In the genomic region with DNA sequence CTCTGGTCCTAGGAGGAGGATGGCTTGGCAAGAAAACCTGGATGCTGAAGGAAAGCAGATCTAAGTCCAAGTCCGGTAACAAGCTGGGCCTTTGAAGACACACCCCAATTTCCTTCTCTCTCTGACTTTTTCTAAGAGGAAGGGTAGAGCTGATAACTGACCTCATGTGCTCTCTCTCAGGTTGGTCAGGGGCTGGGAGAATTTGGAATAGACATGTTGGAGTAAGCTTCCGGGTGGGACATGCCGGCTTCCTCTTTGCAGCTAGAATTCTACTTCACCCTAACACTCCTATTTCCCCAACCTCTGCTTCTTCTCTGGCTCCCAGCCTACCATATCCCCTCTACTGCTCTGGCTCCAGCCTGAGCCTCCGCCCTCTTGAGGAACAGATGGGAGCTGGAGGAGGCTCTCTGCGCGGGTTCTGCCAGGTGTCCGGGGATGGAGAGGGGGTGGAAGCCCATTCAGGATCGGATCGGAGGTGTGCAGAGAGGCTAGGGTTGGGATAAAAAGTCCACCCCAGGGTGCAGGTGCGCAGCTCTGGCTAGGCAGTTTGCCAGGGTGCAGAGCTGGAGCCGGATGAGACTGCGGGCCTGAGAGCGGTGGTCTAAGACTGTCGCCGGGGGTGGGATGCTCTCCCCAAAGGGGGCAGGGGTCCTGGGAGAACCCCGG, we compare ENCODE assay signal across 8 mouse cellular contexts. TPM values are rescaled to one million over a fixed set of nuclear protein-coding genes. Genes with fewer than 3 reads are reported as not detected.
DNase-seq lines count a peak whose midpoint lies in the region; ATAC-seq and TF ChIP-seq lines count a peak whose summit lies in the region.

No protein-coding gene starts in this region.

- TF ChIP-seq POLR2A in myocyte (IDR thresholded peaks at IDR 0.05; ENCODE audit: insufficient read length, low read depth), result no peak

- no peaks in the 10 kb centered on the region for H3K9me3 ChIP-seq in forebrain, embryonic 16.5 days (ENCODE audit: control insufficient read depth, low read length)

- peak overlapping the region; percentile 80 for H3K4me3 ChIP-seq in forebrain, embryonic 16.5 days (replicated peaks; ENCODE audit: low read length)
- H3K4me3 ChIP-seq in myocyte, result peak overlapping the region; percentile 68

- no peaks in the 10 kb centered on the region for H3K27me3 ChIP-seq in forebrain, embryonic 16.5 days (replicated peaks; ENCODE audit: control insufficient read depth, insufficient read depth, low read length)
- no peaks in the 10 kb centered on the region for H3K27me3 ChIP-seq in myocyte (ENCODE audit: control insufficient read depth, insufficient read depth, insufficient read length)

- ATAC-seq in forebrain, embryonic 16.5 days, result peak; percentile 77

- DNase-seq in ovary, postnatal 14 days (ENCODE audit: low spot score), result peak; percentile 37
- no peak for DNase-seq in ovary, adult 18-20 months (ENCODE audit: low spot score)
- peak; percentile 79 for DNase-seq in cerebellum, adult 11-12 months
- peak; percentile 33 for DNase-seq in kidney, adult 9 months
- DNase-seq in liver, result peak; percentile 39
- DNase-seq in natural killer cell, adult 2 months (ENCODE audit: low spot score in 2 of 2), result no peak

- no peaks in the 10 kb centered on the region for H3K79me2 ChIP-seq in myocyte (ENCODE audit: control insufficient read depth, insufficient read depth)

- H3ac ChIP-seq in myocyte (ENCODE audit: control insufficient read depth, insufficient read length), result peak overlapping the region; percentile 53

- peak overlapping the region; percentile 67 for H3K4me2 ChIP-seq in forebrain, embryonic 16.5 days (ENCODE audit: low read length)
- H3K4me2 ChIP-seq in myocyte (ENCODE audit: low read depth), result peak overlapping the region; percentile 94

- H3K9ac ChIP-seq in forebrain, embryonic 16.5 days (replicated peaks; ENCODE audit: low read depth, low read length), result peak overlapping the region; percentile 91

- peaks cover 23% of the 10 kb centered on the region for H3K4me1 ChIP-seq in forebrain, embryonic 16.5 days (replicated peaks; ENCODE audit: control insufficient read depth, insufficient read depth, low read length)

- H3K27ac ChIP-seq in forebrain, embryonic 16.5 days (ENCODE audit: low read length), result peak overlapping the region; percentile 80

- WGBS in forebrain, embryonic 16.5 days, result 5% methylated on average over 16 of the region's 16 CpGs

- peaks cover 6% of the 10 kb centered on the region for H3K36me3 ChIP-seq in forebrain, embryonic 16.5 days (ENCODE audit: control insufficient read depth, insufficient read depth)
- H3K36me3 ChIP-seq in myocyte (ENCODE audit: control insufficient read depth, insufficient read depth), result no peaks in the 10 kb centered on the region

TF ChIP-seq in myocyte, 11 proteins besides CTCF, POLR2A, EP300 and RAD21:
- TF ChIP-seq CEBPB (IDR thresholded peaks at IDR 0.05; ENCODE audit: insufficient read depth, poor library complexity, severe bottlenecking) (no peak), POLR2AphosphoS2 (IDR thresholded peaks at IDR 0.05; ENCODE audit: insufficient read length, low read depth) (no peak)
TF ChIP-seq in myocyte: peak in this region for 0.

RNA-seq across cellular contexts. Expression of a gene that starts 0.9 kb away (rescaled TPM):
- 17.2 and 21.3 TPM in 2 replicates for polyA plus RNA-seq in forebrain, embryonic 16.5 days (2015; fragmentation: Nextera tagmentation; extraction: Ambion mirVana)
- polyA plus RNA-seq in myocyte (2012; fragmentation: generic; extraction: Trizol), result 11.9 TPM

RNA-seq across cellular contexts. Expression of a gene that starts 12.9 kb away (rescaled TPM):
- polyA plus RNA-seq in forebrain, embryonic 16.5 days (2015; fragmentation: Nextera tagmentation; extraction: Ambion mirVana), result 0.61 and 1.3 TPM in 2 replicates
- 1.1 TPM for polyA plus RNA-seq in myocyte (2012; fragmentation: generic; extraction: Trizol)

RNA-seq across cellular contexts. Expression of a gene that starts 13.3 kb away (rescaled TPM):
- polyA plus RNA-seq in forebrain, embryonic 16.5 days (2015; fragmentation: Nextera tagmentation; extraction: Ambion mirVana), result 1.4 and 1.5 TPM in 2 replicates
- 96.3 TPM for polyA plus RNA-seq in myocyte (2012; fragmentation: generic; extraction: Trizol)

RNA-seq across cellular contexts. Expression of a gene that starts 17.8 kb away (rescaled TPM):
- polyA plus RNA-seq in forebrain, embryonic 16.5 days (2015; fragmentation: Nextera tagmentation; extraction: Ambion mirVana), result 119 and 146 TPM in 2 replicates
- polyA plus RNA-seq in myocyte (2012; fragmentation: generic; extraction: Trizol), result 52.4 TPM

RNA-seq across cellular contexts. Expression of a gene that starts 30.0 kb away (rescaled TPM):
- 6.5 and 8.2 TPM in 2 replicates for polyA plus RNA-seq in forebrain, embryonic 16.5 days (2015; fragmentation: Nextera tagmentation; extraction: Ambion mirVana)
- 1,792 TPM for polyA plus RNA-seq in myocyte (2012; fragmentation: generic; extraction: Trizol)

Comparison
In these comparisons a context has a peak if more than half of its experiments do, and no peak if none do; other contexts are left out.
1. DNase-seq: peak in ovary, postnatal 14 days (single experiment), cerebellum, adult 11-12 months (single experiment), kidney, adult 9 months (single experiment) and liver (single experiment); none in ovary, adult 18-20 months (single experiment) and natural killer cell, adult 2 months (0 of 2).
2. RNA of a gene that starts 13.3 kb away (polyA plus RNA-seq): 96.3 TPM in myocyte (single experiment); 1.4 to 1.5 TPM in forebrain, embryonic 16.5 days; every median in the first group is over 10 times any median in the second.